Mouse (Mus musculus) heart, embryonic 11.5 days (tissue): ENCODE measurements around the gene Adnp. TPM values are rescaled to one million over a fixed set of nuclear protein-coding genes. Genes with fewer than 3 reads are reported as not detected.
"Not testable (repeated sequence)": the region's sequence is repeated elsewhere in the genome, so short reads cannot be mapped to it uniquely, and the experiment has no call there.

Experiments
- ATAC-seq: fragments of 200-750 bp; cut with Nextera tagmentation; replicated peaks from 2 replicates; pipeline ENCODE4 v1.8.0; 2017; ENCODE audit warnings: moderate library complexity; ENCODE audit not compliant: insufficient number of reproducible peaks, low FRiP score, low TSS enrichment
- H3K27ac ChIP-seq: fragments of 300-500 bp; sonication (generic); 2 replicates; pipeline ENCODE4 v1.5.1; 2014; ENCODE audit warnings: mild to moderate bottlenecking, low read depth, low read length
- H3K27me3 ChIP-seq: fragments of 300-500 bp; sonication (generic); 2 replicates; pipeline ENCODE4 v1.6.1; 2014; ENCODE audit warnings: mild to moderate bottlenecking, low read length, mixed read lengths; ENCODE audit not compliant: control insufficient read depth, insufficient read depth
- H3K36me3 ChIP-seq: fragments of 300-500 bp; sonication (generic); 2 replicates; pipeline ENCODE4 v1.6.1; 2014; ENCODE audit warnings: mild to moderate bottlenecking, low read length, moderate library complexity, mixed read lengths; ENCODE audit not compliant: control insufficient read depth, insufficient read depth
- H3K4me1 ChIP-seq: fragments of 300-500 bp; sonication (generic); 2 replicates; pipeline ENCODE4 v1.6.1; 2014; ENCODE audit warnings: low read length; ENCODE audit not compliant: control insufficient read depth, insufficient read depth
- H3K4me2 ChIP-seq: fragments of 300-500 bp; sonication (generic); 2 replicates; pipeline ENCODE4 v1.6.1; 2014; ENCODE audit warnings: mild to moderate bottlenecking, moderate library complexity
- H3K4me3 ChIP-seq: fragments of 300-500 bp; sonication (generic); 2 replicates; pipeline ENCODE4 v1.5.1; 2014; ENCODE audit warnings: low read depth, low read length
- H3K9ac ChIP-seq: fragments of 300-500 bp; sonication (generic); 2 replicates; pipeline ENCODE4 v1.6.1; 2014; ENCODE audit warnings: mild to moderate bottlenecking, low read depth, low read length, moderate library complexity
- H3K9me3 ChIP-seq: fragments of 300-500 bp; sonication (generic); replicated peaks from 2 replicates; pipeline ENCODE4 v1.6.1; 2016; ENCODE audit warnings: low read length; ENCODE audit not compliant: control insufficient read depth
- WGBS: fragments of 180-500 bp; shearing (Covaris S2); extraction: QIAGEN DNeasy Blood & Tissue Kit; methylation state at CpG from one replicate; pipeline ENCODE4 v1.1.7; 2014; ENCODE audit not compliant: insufficient replicate concordance; 5-methylcytosine and 5-hydroxymethylcytosine counted together
- polyA plus RNA-seq: library from polyadenylated mRNA; unstranded; fragments of >200 nt; fragmentation: Nextera tagmentation; extraction: Ambion mirVana; gene quantifications from 2 replicates; pipeline ENCODE4 v1.2.1, GENCODE M21; 2014

The Adnp gene
- polyA plus RNA-seq, 1 experiment from 2014 or later = 5.5 TPM

GRCm38 (mm10) chr2:168167781-168168180 is 39.1 kb downstream of the Adnp start:
- Histone ChIP-seq H3K4me3 (no peak overlapping the region), H3K36me3 (no peaks in the 10 kb centered on the region), H3K27ac (no peak overlapping the region), H3K27me3 (no peaks in the 10 kb centered on the region), H3K9ac (no peak overlapping the region), H3K4me2 (no peak overlapping the region), H3K4me1 (peaks cover 35% of the 10 kb centered on the region), H3K9me3 (no peaks in the 10 kb centered on the region)
- 47% methylated on average over 3 of the region's 3 CpGs for WGBS
- ATAC-seq = no peak

GRCm38 (mm10) chr2:168166750-168167460 is 40.0 kb downstream of the Adnp start:
- Histone ChIP-seq H3K4me1 (peaks cover 35% of the 10 kb centered on the region), H3K27ac (no peak overlapping the region), H3K9me3 (no peaks in the 10 kb centered on the region), H3K36me3 (no peaks in the 10 kb centered on the region), H3K9ac (0 out of 2 replicates have a peak overlapping the region, but pooled peaks have one; percentile 49), H3K27me3 (no peaks in the 10 kb centered on the region), H3K4me2 (peak overlapping the region; percentile 27), H3K4me3 (no peak overlapping the region)
- 47% methylated on average over 21 of the region's 21 CpGs for WGBS
- no peak for ATAC-seq

GRCm38 (mm10) chr2:168161978-168162377 is 44.9 kb downstream of the Adnp start:
- Histone ChIP-seq H3K27me3 (peaks cover 7% of the 10 kb centered on the region; the same call in 1 of the 2 replicates), H3K4me2 (peak overlapping the region; percentile 80), H3K4me1 (peaks cover 20% of the 10 kb centered on the region), H3K9me3 (no peaks in the 10 kb centered on the region), H3K27ac (peak overlapping the region; percentile 82), H3K4me3 (peak overlapping the region; percentile 37), H3K36me3 (no peaks in the 10 kb centered on the region), H3K9ac (peak overlapping the region; percentile 69)
- ATAC-seq = no peak
- 6% methylated on average over 14 of the region's 14 CpGs for WGBS

GRCm38 (mm10) chr2:168161514-168161971 is 45.4 kb downstream of the Adnp start:
- 1% methylated on average over 11 of the region's 11 CpGs for WGBS
- Histone ChIP-seq H3K27me3 (peaks cover 7% of the 10 kb centered on the region; the same call in 1 of the 2 replicates), H3K27ac (peak overlapping the region; percentile 82), H3K4me1 (peaks cover 17% of the 10 kb centered on the region), H3K4me3 (peak overlapping the region; percentile 37), H3K9me3 (no peaks in the 10 kb centered on the region), H3K9ac (peak overlapping the region; percentile 69), H3K36me3 (no peaks in the 10 kb centered on the region), H3K4me2 (peak overlapping the region; percentile 80)
- no peak; the same call in 1 of the 2 replicates for ATAC-seq

- Histone ChIP-seq H3K9me3 (no peaks in the 10 kb centered on the region), H3K4me2 (no peak overlapping the region), H3K27me3 (peaks cover 7% of the 10 kb centered on the region; the same call in 1 of the 2 replicates), H3K4me3 (no peak overlapping the region), H3K27ac (no peak overlapping the region), H3K4me1 (peaks cover 18% of the 10 kb centered on the region), H3K36me3 (no peaks in the 10 kb centered on the region), H3K9ac (no peak overlapping the region)
- WGBS = 75% methylated on average over 9 of the region's 9 CpGs
- no peak for ATAC-seq
These were observed 46.5 kb downstream of the Adnp start for GRCm38 (mm10) chr2:168160370-168160930.

- Histone ChIP-seq H3K4me2 (peak overlapping the region; percentile 62), H3K9me3 (no peaks in the 10 kb centered on the region), H3K4me1 (peaks cover 31% of the 10 kb centered on the region), H3K36me3 (no peaks in the 10 kb centered on the region), H3K27ac (no peak overlapping the region; the same call in 1 of the 2 replicates), H3K27me3 (peaks cover 7% of the 10 kb centered on the region; the same call in 1 of the 2 replicates), H3K9ac (peak overlapping the region; percentile 58), H3K4me3 (peak overlapping the region; percentile 28)
- 4% methylated on average over 24 of the region's 25 CpGs for WGBS
- 0 out of 2 replicates have a peak, but pooled peaks have one; percentile 28 for ATAC-seq
These were observed 47.8 kb downstream of the Adnp start for GRCm38 (mm10) chr2:168158911-168159711.

- H3K36me3 ChIP-seq, H3K4me3 ChIP-seq, H3K9me3 ChIP-seq, H3K9ac ChIP-seq, H3K27ac ChIP-seq, H3K27me3 ChIP-seq, H3K4me2 ChIP-seq, ATAC-seq: not testable (repeated sequence)
- peaks cover 33% of the 10 kb centered on the region for H3K4me1 ChIP-seq
- 35% methylated on average over 9 of the region's 11 CpGs for WGBS
These were observed 48.9 kb downstream of the Adnp start for GRCm38 (mm10) chr2:168157974-168158373.

GRCm38 (mm10) chr2:168156361-168156760 is 50.6 kb downstream of the Adnp start:
- H3K27me3 ChIP-seq = peaks cover 7% of the 10 kb centered on the region; the same call in 1 of the 2 replicates
- WGBS = 44% methylated on average over 14 of the region's 14 CpGs
- ATAC-seq = no peak

More at GRCm38 (mm10) chr2:168156361-168156760, 50.6 kb downstream of the Adnp start:
- Histone ChIP-seq H3K36me3 (no peaks in the 10 kb centered on the region), H3K9me3 (no peaks in the 10 kb centered on the region), H3K27ac (no peak overlapping the region), H3K4me3 (no peak overlapping the region), H3K4me1 (peaks cover 30% of the 10 kb centered on the region), H3K9ac (no peak overlapping the region), H3K4me2 (no peak overlapping the region)
